Mouse (Mus musculus) MEL (cell line): ENCODE data around the gene Kcnt1. TPM values are rescaled to one million over a fixed set of nuclear protein-coding genes. Genes with fewer than 3 reads are reported as not detected.
"Not testable (repeated sequence)": the region's sequence is repeated elsewhere in the genome, so short reads cannot be mapped to it uniquely, and the experiment has no call there.

Experiments
- DNase-seq: peaks from one replicate; pipeline ENCODE4 v3.0.0; 2011; ENCODE audit warnings: low read depth, low spot score
- H3K27ac ChIP-seq: 2 replicates; pipeline ENCODE4 v1.5.1; 2012; ENCODE audit warnings: low read depth, mild to moderate bottlenecking, control low read depth, low read length, moderate library complexity; ENCODE audit not compliant: control insufficient read depth
- H3K27me3 ChIP-seq, 2 experiments: fragments of 150-350 bp in 1 of 2; sonication (generic) in 1 of 2; 2 replicates each; pipeline ENCODE4 v1.6.1; 2012; ENCODE audit warnings: low read length in 2 of 2, mild to moderate bottlenecking in 2 of 2, improper control_type of control experiment in 1 of 2, moderate library complexity in 1 of 2; ENCODE audit not compliant: insufficient read depth in 2 of 2, control insufficient read depth in 1 of 2
- H3K36me3 ChIP-seq, 2 experiments: 2 replicates each; pipeline ENCODE4 v1.6.1; 2012 to 2014; ENCODE audit warnings: low read length in 2 of 2, improper control_type of control experiment in 1 of 2, inconsistent platforms in 1 of 2, mild to moderate bottlenecking in 1 of 2; ENCODE audit not compliant: insufficient read depth in 2 of 2, control insufficient read depth in 1 of 2
- H3K4me1 ChIP-seq, 2 experiments: fragments of 150-350 bp in 1 of 2; sonication (generic) in 1 of 2; 2 replicates each; pipeline ENCODE4 v1.6.1; 2012; ENCODE audit warnings: low read length in 2 of 2, improper control_type of control experiment in 1 of 2, mild to moderate bottlenecking in 1 of 2; ENCODE audit not compliant: insufficient read depth in 2 of 2, control insufficient read depth in 1 of 2
- H3K4me3 ChIP-seq, 2 experiments: fragments of 150-350 bp in 1 of 2; sonication (generic) in 1 of 2; 2 replicates each; pipeline ENCODE4 v1.5.1; 2012; ENCODE audit warnings: low read depth in 2 of 2, low read length in 2 of 2, mild to moderate bottlenecking in 2 of 2, moderate library complexity in 2 of 2, control low read depth in 1 of 2, improper control_type of control experiment in 1 of 2; ENCODE audit not compliant: control insufficient read depth in 1 of 2, insufficient read depth in 1 of 2
- H3K79me2 ChIP-seq: 2 replicates; pipeline ENCODE4 v1.6.1; 2012; ENCODE audit warnings: mild to moderate bottlenecking, low read length, moderate library complexity; ENCODE audit not compliant: control insufficient read depth, poor library complexity, insufficient read depth
- H3K9ac ChIP-seq: 2 replicates; pipeline ENCODE4 v1.6.1; 2012; ENCODE audit warnings: low read depth, mild to moderate bottlenecking, control low read depth, low read length, moderate library complexity; ENCODE audit not compliant: control insufficient read depth, poor library complexity, severe bottlenecking
- H3K9me3 ChIP-seq: fragments of 150-350 bp; sonication (generic); replicated peaks from 2 replicates; pipeline ENCODE4 v1.6.1; 2012; ENCODE audit warnings: mild to moderate bottlenecking, low read length, improper control_type of control experiment, moderate library complexity; ENCODE audit not compliant: insufficient read depth
- EP300 ChIP-seq, 2 experiments: IDR thresholded peaks; 2 replicates each; pipeline ENCODE4 v1.6.1; 2011; ENCODE audit warnings: improper control_type of control experiment in 2 of 2, low read length in 2 of 2, low read depth in 1 of 2, mild to moderate bottlenecking in 1 of 2
- GABPA ChIP-seq: IDR thresholded peaks from 2 replicates; pipeline ENCODE4 v1.6.1; 2012; ENCODE audit warnings: low read depth, mild to moderate bottlenecking, inconsistent platforms, low read length, improper control_type of control experiment, moderate library complexity
- MAZ ChIP-seq: IDR thresholded peaks from 2 replicates; pipeline ENCODE4 v1.6.1; 2012; ENCODE audit warnings: low read depth, mild to moderate bottlenecking, inconsistent platforms, low read length, improper control_type of control experiment
- MEF2A ChIP-seq: IDR thresholded peaks from 2 replicates; pipeline ENCODE4 v1.6.1; 2014; ENCODE audit warnings: low read depth, mild to moderate bottlenecking, inconsistent platforms, low read length, improper control_type of control experiment; ENCODE audit not compliant: poor library complexity, insufficient replicate concordance, severe bottlenecking; ENCODE audit errors: extremely low read depth
- MYC ChIP-seq: IDR thresholded peaks from 2 replicates; pipeline ENCODE4 v1.6.1; 2011; ENCODE audit warnings: low read depth, mild to moderate bottlenecking, low read length, improper control_type of control experiment, moderate library complexity
- NELFE ChIP-seq: IDR thresholded peaks from 2 replicates; pipeline ENCODE4 v1.6.1; 2011; ENCODE audit warnings: low read depth, low read length, improper control_type of control experiment
- NRF1 ChIP-seq: IDR thresholded peaks from 2 replicates; pipeline ENCODE4 v1.6.1; 2014; ENCODE audit warnings: low read depth, mild to moderate bottlenecking, inconsistent platforms, low read length, improper control_type of control experiment, moderate library complexity; ENCODE audit not compliant: poor library complexity, insufficient read depth, severe bottlenecking
- POLR2A ChIP-seq, 2 experiments: IDR thresholded peaks; 2 replicates each; pipeline ENCODE4 v1.6.1; 2011 to 2012; ENCODE audit warnings: low read length in 2 of 2, mild to moderate bottlenecking in 2 of 2, control low read depth in 1 of 2, improper control_type of control experiment in 1 of 2, low read depth in 1 of 2, moderate library complexity in 1 of 2; ENCODE audit not compliant: control insufficient read depth in 1 of 2, insufficient read depth in 1 of 2, poor library complexity in 1 of 2
- POLR2AphosphoS2 ChIP-seq: IDR thresholded peaks from 2 replicates; pipeline ENCODE4 v1.6.1; 2011; ENCODE audit warnings: low read length, improper control_type of control experiment
- POLR2AphosphoS5 ChIP-seq: IDR thresholded peaks from 2 replicates; pipeline ENCODE4 v1.6.1; 2012; ENCODE audit warnings: low read depth, borderline replicate concordance, mild to moderate bottlenecking, inconsistent platforms, low read length, moderate library complexity, mixed read lengths
- SIN3A ChIP-seq: IDR thresholded peaks from 2 replicates; pipeline ENCODE4 v1.6.1; 2012; ENCODE audit warnings: low read length, improper control_type of control experiment, inconsistent platforms
- SMC3 ChIP-seq: IDR thresholded peaks from 2 replicates; pipeline ENCODE4 v1.6.1; 2011; ENCODE audit warnings: low read depth, low read length, improper control_type of control experiment
- TBP ChIP-seq: IDR thresholded peaks from 2 replicates; pipeline ENCODE4 v1.8.0; 2011; ENCODE audit warnings: low read depth, low read length, improper control_type of control experiment
- USF2 ChIP-seq, 2 experiments: IDR thresholded peaks; 2 replicates each; pipeline ENCODE4 v1.6.1; 2011 to 2012; ENCODE audit warnings: improper control_type of control experiment in 2 of 2, low read length in 2 of 2, borderline replicate concordance in 1 of 2, inconsistent platforms in 1 of 2, low read depth in 1 of 2, mild to moderate bottlenecking in 1 of 2; ENCODE audit not compliant: insufficient read depth in 1 of 2
- ZNF384 ChIP-seq: IDR thresholded peaks from 2 replicates; pipeline ENCODE4 v1.6.1; 2012; ENCODE audit warnings: low read depth, mild to moderate bottlenecking, inconsistent platforms, low read length, improper control_type of control experiment
- polyA plus RNA-seq, 2 experiments: library from polyadenylated mRNA; stranded (reverse) in 1 of 2; unstranded in 1 of 2; fragments of >175 nt in 1 of 2; fragments of >200 nt in 1 of 2; gene quantifications; 2 replicates each; pipeline versions ENCODE4 v1.2.1 to v1.2.4; 2012; ENCODE audit warnings: low replicate concordance in 2 of 2, low read depth in 1 of 2; ENCODE audit not compliant: insufficient read length in 2 of 2, insufficient read depth in 1 of 2, missing spikeins in 1 of 2
- total RNA-seq: library from RNA; depleted of rRNA; stranded (reverse); fragments of 300-350 nt; gene quantifications from 2 replicates; pipeline ENCODE4 v1.2.3, GENCODE M21; 2012; rRNA removed

Gene Kcnt1
- total RNA-seq, result not detected in 2 replicates
- polyA plus RNA-seq, result not detected

- Histone ChIP-seq H3K27me3 (no peaks in the 10 kb centered on the region), H3K9ac (no peak within 1 kb of the TSS), H3K27ac (no peak within 1 kb of the TSS), H3K4me3 (no peak within 1 kb of the TSS), H3K36me3 (no peaks in the 10 kb centered on the region), H3K79me2 (no peaks in the 10 kb centered on the region)
- no peak for TF ChIP-seq MYC
- TF ChIP-seq MAZ, result no peak
- TF ChIP-seq NRF1, result no peak
- TF ChIP-seq MEF2A, result no peak
- no peak for TF ChIP-seq POLR2AphosphoS2
- no peak for TF ChIP-seq USF2 (IDR thresholded peaks at IDR 0.05; ENCODE audit: borderline replicate concordance in 1 of 2, insufficient read depth in 1 of 2, low read depth in 1 of 2, low read length in 2 of 2)
- TF ChIP-seq, all 39 proteins: peak for 0
- H3K9me3 ChIP-seq, result no peaks in the 10 kb centered on the region
- no peaks in the 10 kb centered on the region for H3K4me1 ChIP-seq
- no peak for DNase-seq
These were observed at the start of gene Kcnt1 for GRCm38 (mm10) chr2:25863337-25864131. Gene Kcnt1 (plus strand): TSS chr2:25863734.

GRCm38 (mm10) chr2:25815748-25816147 lies 47.8 kb upstream of the Kcnt1 start, which contains the start of gene Glt6d1:
Gene Glt6d1 (minus strand): TSS chr2:25815848.
- not testable (repeated sequence) for H3K79me2 ChIP-seq, H3K36me3 ChIP-seq, H3K9me3 ChIP-seq, DNase-seq, H3K9ac ChIP-seq, H3K4me1 ChIP-seq, H3K27ac ChIP-seq, H3K4me3 ChIP-seq, H3K27me3 ChIP-seq

- no peak within 1 kb of the TSS for H3K27ac ChIP-seq
- H3K4me3 ChIP-seq, result no peak within 1 kb of the TSS
- H3K4me1 ChIP-seq, result no peaks in the 10 kb centered on the region
- H3K9ac ChIP-seq, result no peak within 1 kb of the TSS
- no peaks in the 10 kb centered on the region for H3K9me3 ChIP-seq
- H3K27me3 ChIP-seq, result peaks cover 0 to 3% of the 10 kb centered on the region in 2 experiments; a peak in 2 of 4 replicates
- no peaks in the 10 kb centered on the region for H3K79me2 ChIP-seq
- no peak for DNase-seq
- TF ChIP-seq POLR2AphosphoS5, result no peak
- no peak for TF ChIP-seq NELFE
- no peak for TF ChIP-seq POLR2A (IDR thresholded peaks at IDR 0.05; ENCODE audit: control insufficient read depth in 1 of 2, insufficient read depth in 1 of 2, low read depth in 1 of 2, low read length in 2 of 2, poor library complexity in 1 of 2)
- no peak for TF ChIP-seq USF2 (IDR thresholded peaks at IDR 0.05; ENCODE audit: borderline replicate concordance in 1 of 2, insufficient read depth in 1 of 2, low read depth in 1 of 2, low read length in 2 of 2)
- no peak for TF ChIP-seq SIN3A
- TF ChIP-seq SMC3, result no peak
- no peak for TF ChIP-seq TBP
- no peak for TF ChIP-seq EP300 (IDR thresholded peaks at IDR 0.05; ENCODE audit: low read depth in 1 of 2, low read length in 2 of 2)
- no peak for TF ChIP-seq GABPA
- no peak for TF ChIP-seq ZNF384
- H3K36me3 ChIP-seq, result no peaks in the 10 kb centered on the region
These were observed 40.7 kb upstream of the Kcnt1 start, which contains the start of gene Lcn9 for GRCm38 (mm10) chr2:25822806-25823205. Gene Lcn9 (plus strand): TSS chr2:25823153.
